Mouse (Mus musculus) adrenal gland, postnatal 10 days (tissue): ENCODE data around the gene 4932411N23Rik. TPM values are rescaled to one million over a fixed set of nuclear protein-coding genes. Genes with fewer than 3 reads are reported as not detected.
"Not testable (repeated sequence)": the region's sequence is repeated elsewhere in the genome, so short reads cannot be mapped to it uniquely, and the experiment has no call there.

Source experiments
- DNase-seq: peaks from one replicate; pipeline ENCODE4 v3.0.0; 2021; ENCODE audit warnings: mixed read lengths
- long read RNA-seq, 2 experiments: library from polyadenylated mRNA; stranded (forward); transcript quantifications; one replicate each; pipeline ENCODE4 v2.0.0; 2021
- total RNA-seq, 2 experiments: library from RNA; stranded (reverse); gene quantifications; 2 replicates each; pipeline ENCODE4 v1.2.3; 2021

Gene 4932411N23Rik
- total RNA-seq, result not detected
- long read RNA-seq, experiment 1, result 0 reads
- long read RNA-seq, experiment 2, result 0 reads

DNA sequence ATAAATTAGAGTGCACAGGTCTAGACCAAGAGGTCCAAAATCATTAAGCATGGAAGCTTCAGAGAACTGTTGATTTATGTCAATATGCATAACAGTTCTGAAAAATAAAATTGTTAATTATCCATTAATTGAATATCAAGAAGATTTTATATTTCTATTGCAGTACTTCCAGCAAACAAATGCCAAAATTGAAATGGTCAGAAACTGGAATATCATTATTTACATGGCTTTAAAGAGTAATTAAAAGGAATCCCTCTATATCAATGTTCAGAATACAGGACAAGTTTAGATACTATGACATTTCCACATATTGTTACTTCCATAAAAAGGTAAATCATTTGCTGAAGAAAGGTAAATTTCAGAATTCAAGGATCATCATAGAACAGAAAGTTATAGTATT lies at the start of gene 4932411N23Rik:
Gene 4932411N23Rik, minus strand, starts transcription at position 101 of the 400 bp plus-strand sequence.
- DNase-seq, result no peak

GRCm38 (mm10) chrX:126779895-126780294 lies 35.8 kb downstream of the 4932411N23Rik start:
- DNase-seq, result no peak

DNA sequence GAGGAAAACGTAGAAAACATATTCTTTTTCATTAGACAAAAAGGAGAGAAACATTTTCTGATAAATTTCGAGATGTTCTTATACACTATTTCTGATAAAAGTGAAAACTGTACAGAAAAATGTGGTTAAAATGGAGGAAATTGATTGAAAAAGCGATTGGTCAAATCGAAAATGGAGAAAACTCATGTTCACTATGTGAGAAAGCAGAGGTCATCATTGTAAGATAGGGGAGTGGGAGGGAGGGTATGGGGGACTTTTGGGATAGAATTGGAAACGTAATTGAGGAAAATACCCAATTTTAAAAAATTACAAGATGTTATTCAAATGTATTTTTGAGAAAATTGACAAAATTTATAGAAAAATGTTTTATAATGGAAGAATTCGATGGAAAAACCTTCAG lies 38.0 kb downstream of the 4932411N23Rik start:
- DNase-seq, result peak; percentile 0

DNA sequence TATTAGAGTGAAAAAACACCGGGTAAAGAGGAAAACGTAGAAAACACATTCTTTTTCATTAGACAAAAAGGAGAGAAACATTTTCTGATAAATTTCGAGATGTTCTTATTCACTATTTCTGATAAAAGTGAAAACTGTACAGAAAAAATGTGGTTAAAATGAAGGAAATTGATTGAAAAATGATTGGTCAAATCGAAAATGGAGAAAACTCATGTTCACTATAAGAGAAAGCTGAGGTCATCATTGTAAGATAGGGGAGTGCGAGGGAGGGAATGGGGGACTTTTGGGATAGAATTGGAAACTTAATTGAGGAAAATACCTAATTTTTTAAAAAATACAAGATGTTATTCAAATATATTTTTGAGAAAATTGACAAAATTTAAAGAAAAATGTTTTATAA lies 40.8 kb downstream of the 4932411N23Rik start:
- DNase-seq, result not testable (repeated sequence)

- not testable (repeated sequence) for DNase-seq
Measured at GRCm38 (mm10) chrX:126773511-126773910, 42.2 kb downstream of the 4932411N23Rik start.

Other genes starting within 250 kb of the 4932411N23Rik start
- gene Gm382, start 224.1 kb upstream of the 4932411N23Rik start, total RNA-seq, result not detected